Mouse (Mus musculus) stomach, postnatal 0 days (tissue): ENCODE data around the gene Rsc1a1. TPM values are rescaled to one million over a fixed set of nuclear protein-coding genes. Genes with fewer than 3 reads are reported as not detected.

Experiments used
- ATAC-seq: fragments of 200-750 bp; cut with Nextera tagmentation; 2 replicates; pipeline ENCODE4 v1.8.0; 2017; ENCODE audit not compliant: low FRiP score, low TSS enrichment
- DNase-seq: peaks from one replicate; pipeline ENCODE4 v3.0.0-alpha.2; 2016; ENCODE audit warnings: low spot score
- H3K27ac ChIP-seq: fragments of 300-500 bp; sonication (generic); replicated peaks from 2 replicates; pipeline ENCODE4 v1.5.1; 2014; ENCODE audit warnings: mild to moderate bottlenecking, control low read depth
- H3K27me3 ChIP-seq: fragments of 300-500 bp; sonication (generic); 2 replicates; pipeline ENCODE4 v1.6.1; 2014; ENCODE audit warnings: low read length; ENCODE audit not compliant: control insufficient read depth, insufficient read depth
- H3K36me3 ChIP-seq: fragments of 300-500 bp; sonication (generic); 2 replicates; pipeline ENCODE4 v1.6.1; 2014; ENCODE audit warnings: low read length, mixed read lengths; ENCODE audit not compliant: control insufficient read depth, insufficient read depth
- H3K4me1 ChIP-seq: fragments of 300-500 bp; sonication (generic); replicated peaks from 2 replicates; pipeline ENCODE4 v1.6.1; 2014; ENCODE audit warnings: antibody characterized with exemption; ENCODE audit not compliant: control insufficient read depth, insufficient read depth
- H3K4me2 ChIP-seq: fragments of 300-500 bp; sonication (generic); replicated peaks from 2 replicates; pipeline ENCODE4 v1.6.1; 2014; ENCODE audit warnings: low read depth, mild to moderate bottlenecking, control low read depth, moderate library complexity
- H3K4me3 ChIP-seq: fragments of 300-500 bp; sonication (generic); 2 replicates; pipeline ENCODE4 v1.5.1; 2014; ENCODE audit warnings: low read depth, low read length, control low read depth
- H3K9ac ChIP-seq: fragments of 300-500 bp; sonication (generic); 2 replicates; pipeline ENCODE4 v1.6.1; 2014; ENCODE audit warnings: mild to moderate bottlenecking, low read length, control low read depth, mixed read lengths
- H3K9me3 ChIP-seq: fragments of 300-500 bp; sonication (generic); 2 replicates; pipeline ENCODE4 v1.6.1; 2016; ENCODE audit warnings: low read length; ENCODE audit not compliant: control insufficient read depth
- CTCF ChIP-seq: IDR thresholded peaks from 2 replicates; pipeline ENCODE4 v1.5.1; 2016; ENCODE audit warnings: antibody characterized with exemption, low read depth, mild to moderate bottlenecking, moderate library complexity
- EP300 ChIP-seq: optimal IDR thresholded peaks from 2 replicates; pipeline ENCODE3; 2016; ENCODE audit warnings: antibody characterized with exemption
- WGBS: fragments of 180-500 bp; shearing (Covaris S2); extraction: QIAGEN DNeasy Blood & Tissue Kit; methylation state at CpG from one replicate; pipeline ENCODE4 v1.1.7; 2014; 5-methylcytosine and 5-hydroxymethylcytosine counted together
- polyA plus RNA-seq: library from polyadenylated mRNA; unstranded; fragments of >200 nt; fragmentation: Nextera tagmentation; extraction: Ambion mirVana; gene quantifications from 2 replicates; pipeline ENCODE4 v1.2.1, GENCODE M21; 2015

Rsc1a1 gene
- polyA plus RNA-seq, 1 experiment from 2014 or later: not detected

DNA sequence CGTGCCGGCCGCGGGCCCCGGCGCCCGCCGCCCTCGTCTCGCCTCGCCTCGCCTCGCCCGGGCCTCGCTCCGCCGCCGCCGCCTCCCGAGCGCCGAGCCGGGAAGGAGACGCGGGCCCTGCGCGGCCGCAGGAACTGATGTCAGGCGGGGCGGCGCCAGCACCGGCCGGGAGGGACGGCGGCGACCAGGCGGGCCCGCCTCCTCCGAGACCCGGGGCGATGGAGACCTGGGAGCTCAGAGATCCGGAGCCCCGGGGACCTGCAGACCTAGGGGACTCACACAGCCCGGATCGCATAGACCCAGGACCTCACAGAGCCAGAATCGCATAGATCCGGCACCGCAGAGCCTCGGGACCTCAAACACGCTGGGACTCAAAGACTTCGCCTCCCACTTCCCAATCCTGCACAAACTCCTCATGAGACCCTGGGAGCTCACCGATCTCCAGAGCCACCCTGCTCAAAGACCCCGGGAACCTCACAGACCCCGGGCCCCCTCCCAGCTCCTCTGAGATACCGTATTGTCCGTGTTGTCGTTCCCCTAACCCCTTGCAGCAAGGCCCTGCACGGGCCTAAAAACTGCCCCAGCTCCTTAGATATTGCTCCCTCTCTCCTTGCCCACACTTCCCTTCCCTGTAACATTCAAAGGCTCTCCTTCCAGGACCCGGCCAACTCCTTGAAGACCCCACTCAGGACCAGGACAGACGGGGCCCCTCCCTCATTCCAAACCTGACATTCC is 21.2 kb downstream of the Rsc1a1 start:
- TF ChIP-seq CTCF (no peak), EP300 (no peak)
- H3K27ac ChIP-seq: peak overlapping the region; percentile 91
- peaks cover 3% of the 10 kb centered on the region; the same call in 1 of the 2 replicates for H3K4me1 ChIP-seq
- ATAC-seq: peak; percentile 85
- H3K4me3 ChIP-seq: peak overlapping the region; percentile 81
- H3K9ac ChIP-seq: peak overlapping the region; percentile 96
- no peaks in the 10 kb centered on the region for H3K9me3 ChIP-seq
- peaks cover 2% of the 10 kb centered on the region; the same call in 1 of the 2 replicates for H3K36me3 ChIP-seq
- 1% methylated on average over 36 of the region's 60 CpGs for WGBS
- peak overlapping the region; percentile 90 for H3K4me2 ChIP-seq
- DNase-seq: peak; percentile 79
- H3K27me3 ChIP-seq: no peaks in the 10 kb centered on the region

DNA sequence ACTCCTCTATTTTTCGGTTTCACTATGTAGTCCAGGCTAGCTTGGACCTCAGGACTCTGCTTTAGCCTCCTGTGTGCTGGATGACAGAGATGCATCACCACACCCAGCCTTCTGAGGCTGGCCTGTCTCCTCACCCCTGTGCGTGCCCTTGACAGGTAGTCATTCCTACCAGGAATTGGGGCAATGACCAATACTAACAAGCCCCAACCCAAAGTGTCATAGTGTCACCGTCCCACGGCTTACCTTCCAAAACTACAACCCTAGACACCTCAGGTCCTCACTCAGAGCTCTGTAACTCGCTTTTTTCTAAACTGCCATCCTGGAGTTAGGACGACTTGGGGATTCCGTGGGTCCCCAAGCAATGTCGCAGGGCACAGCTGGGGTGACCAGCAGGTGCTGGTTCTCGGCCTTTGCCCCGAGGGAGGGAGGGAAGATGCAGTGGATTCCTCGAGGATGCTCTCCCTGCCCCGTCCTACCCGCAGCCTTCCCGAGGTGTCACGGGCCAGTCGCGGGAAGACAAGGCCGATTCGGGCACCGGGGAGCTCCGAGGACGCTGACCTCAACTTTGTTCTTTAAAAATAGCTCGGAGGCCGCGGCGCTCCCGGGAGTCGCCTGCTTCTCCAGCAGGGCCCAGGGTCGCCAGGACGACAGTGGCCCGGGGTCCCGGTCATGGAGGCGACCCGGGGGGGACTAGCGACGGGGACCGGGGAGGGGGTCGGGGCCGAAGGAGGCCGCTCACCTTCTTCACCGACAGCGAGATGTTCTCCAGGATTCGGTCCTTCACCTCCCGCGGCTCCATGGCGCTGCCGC is 22.1 kb downstream of the Rsc1a1 start:
- H3K9ac ChIP-seq: peak overlapping the region; percentile 96
- no peak for TF ChIP-seq EP300
- no peak for TF ChIP-seq CTCF
- DNase-seq (peak; percentile 55), ATAC-seq (peak; percentile 4; the same call in 1 of the 2 replicates)
- H3K4me1 ChIP-seq: peaks cover 3% of the 10 kb centered on the region; the same call in 1 of the 2 replicates
- H3K36me3 ChIP-seq: peaks cover 2% of the 10 kb centered on the region; the same call in 1 of the 2 replicates
- no peaks in the 10 kb centered on the region for H3K9me3 ChIP-seq
- peak overlapping the region; percentile 90 for H3K4me2 ChIP-seq
- H3K27me3 ChIP-seq: no peaks in the 10 kb centered on the region
- WGBS: 3% methylated on average over 42 of the region's 47 CpGs
- H3K4me3 ChIP-seq: peak overlapping the region; percentile 81
- peak overlapping the region; percentile 91 for H3K27ac ChIP-seq

DNA sequence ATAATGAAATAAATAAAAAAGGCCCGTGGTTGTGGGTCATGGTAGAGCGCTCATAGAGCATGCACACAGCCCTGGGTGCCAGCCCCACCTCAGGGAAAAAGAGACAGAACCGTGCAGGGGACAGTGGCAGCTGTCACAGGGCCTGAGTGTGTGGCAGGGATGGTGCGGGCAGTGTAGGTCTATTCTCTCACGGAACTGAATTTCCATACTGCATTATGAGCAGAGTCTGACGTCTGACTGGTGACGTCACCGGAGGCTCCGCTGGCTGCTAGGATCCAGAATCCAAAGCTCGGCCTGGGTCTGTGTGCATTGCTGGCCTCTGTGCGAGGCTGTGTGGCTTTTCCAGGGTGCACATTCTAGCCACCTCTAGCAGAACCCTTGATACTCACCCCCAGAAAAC is 24.5 kb downstream of the Rsc1a1 start:
- no peaks in the 10 kb centered on the region for H3K27me3 ChIP-seq
- WGBS: 93% methylated on average over 11 of the region's 11 CpGs
- no peaks in the 10 kb centered on the region for H3K9me3 ChIP-seq
- ATAC-seq (no peak), DNase-seq (no peak)
- peaks cover 3% of the 10 kb centered on the region; the same call in 1 of the 2 replicates for H3K4me1 ChIP-seq
- TF ChIP-seq EP300 (no peak), CTCF (no peak)
- no peak overlapping the region for H3K27ac ChIP-seq
- H3K4me2 ChIP-seq: no peak overlapping the region
- no peak overlapping the region for H3K9ac ChIP-seq
- H3K4me3 ChIP-seq: no peak overlapping the region
- peaks cover 2% of the 10 kb centered on the region; the same call in 1 of the 2 replicates for H3K36me3 ChIP-seq

DNA sequence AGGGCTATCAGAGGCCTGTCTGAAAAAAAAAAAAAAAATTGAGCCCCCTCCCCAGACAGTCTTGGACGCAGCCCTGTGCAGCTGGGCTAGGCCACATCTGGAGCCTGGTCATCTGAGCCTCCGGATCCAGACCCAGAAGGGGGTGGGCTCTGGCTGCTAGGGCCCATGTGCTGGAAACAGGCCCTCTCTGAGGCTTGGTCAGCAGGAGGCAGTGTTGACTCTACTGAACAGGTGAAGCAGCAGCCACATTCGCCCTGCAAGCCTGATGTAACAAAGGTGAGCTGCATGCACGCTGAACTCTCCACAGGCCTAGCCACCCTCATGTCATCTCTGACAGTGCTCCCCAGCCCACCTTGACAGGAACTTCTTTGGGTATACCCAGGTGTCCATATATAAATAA is 25.7 kb downstream of the Rsc1a1 start:
- Histone ChIP-seq H3K36me3 (peaks cover 2% of the 10 kb centered on the region; the same call in 1 of the 2 replicates), H3K27me3 (no peaks in the 10 kb centered on the region), H3K9ac (no peak overlapping the region), H3K4me1 (peaks cover 3% of the 10 kb centered on the region; the same call in 1 of the 2 replicates), H3K4me2 (no peak overlapping the region), H3K9me3 (no peaks in the 10 kb centered on the region), H3K27ac (no peak overlapping the region), H3K4me3 (no peak overlapping the region)
- DNase-seq (peak; percentile 40), ATAC-seq (no peak)
- TF ChIP-seq CTCF: peak; percentile 57
- TF ChIP-seq EP300: no peak
- 61% methylated on average over 4 of the region's 4 CpGs for WGBS

DNA sequence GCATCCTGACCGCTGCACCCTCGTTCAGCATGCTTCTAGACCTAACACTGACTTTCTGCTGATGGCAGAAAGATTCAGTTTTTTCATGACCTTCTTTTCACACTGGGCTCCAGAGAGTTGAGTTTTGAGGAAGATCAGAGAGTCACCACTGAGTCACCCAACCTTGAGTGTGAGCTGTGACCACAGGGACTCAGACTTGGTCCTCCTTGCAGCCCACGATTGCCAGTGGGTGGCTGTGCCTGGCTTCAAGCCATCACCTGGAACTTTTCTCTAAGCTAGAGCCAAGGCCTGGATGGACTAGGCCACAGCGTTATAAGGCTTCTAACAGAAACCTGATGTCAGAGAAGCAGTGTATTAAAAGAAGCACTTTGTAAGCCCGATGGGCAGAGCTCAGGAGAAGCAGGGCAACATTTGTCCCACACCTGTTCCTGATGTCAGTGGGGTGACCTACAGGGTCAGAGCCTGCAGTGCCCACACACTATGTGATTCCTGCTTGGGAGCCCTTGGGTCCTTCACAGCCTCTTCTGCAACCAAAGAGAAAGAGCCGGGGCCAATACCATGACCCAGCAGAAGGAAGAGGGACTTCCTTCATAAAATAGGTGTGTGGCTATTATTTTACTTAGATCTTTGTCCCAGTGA is 26.4 kb downstream of the Rsc1a1 start:
- TF ChIP-seq CTCF: no peak
- TF ChIP-seq EP300: no peak
- WGBS: 89% methylated on average over 6 of the region's 6 CpGs
- no peaks in the 10 kb centered on the region for H3K4me1 ChIP-seq
- DNase-seq (no peak), ATAC-seq (no peak)
- no peak overlapping the region for H3K4me2 ChIP-seq
- no peaks in the 10 kb centered on the region for H3K27me3 ChIP-seq
- H3K9me3 ChIP-seq: no peaks in the 10 kb centered on the region
- no peak overlapping the region for H3K9ac ChIP-seq
- H3K27ac ChIP-seq: no peak overlapping the region
- peaks cover 2% of the 10 kb centered on the region; the same call in 1 of the 2 replicates for H3K36me3 ChIP-seq
- H3K4me3 ChIP-seq: no peak overlapping the region
